Mouse (Mus musculus) layer of hippocampus, adult 11-12 months (tissue): Measurements from ENCODE around the gene Dhh.

ENCODE experiments used
- DNase-seq: peaks from one replicate; pipeline ENCODE4 v3.0.0; 2022; ENCODE audit warnings: low spot score

Dhh gene

DNA sequence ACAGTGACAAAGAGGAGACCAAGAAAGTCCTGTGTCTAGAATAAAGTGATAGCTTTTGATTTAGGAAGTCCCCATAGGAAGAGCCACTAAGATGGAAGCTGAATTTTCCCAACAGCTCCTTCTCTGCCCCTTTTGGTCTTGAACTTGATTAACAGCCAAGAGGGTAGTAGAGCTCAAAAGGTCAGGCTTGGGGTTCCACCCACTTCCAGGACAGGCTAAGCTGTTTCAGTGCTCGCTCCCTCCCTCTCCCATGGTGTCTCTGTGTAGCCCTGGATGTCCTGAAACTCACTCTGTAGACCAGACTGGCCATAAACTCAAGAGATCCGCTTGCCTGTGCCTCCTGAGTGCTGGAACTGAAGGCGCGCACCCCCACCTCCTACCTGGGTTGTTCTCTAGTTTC is 17.7 kb upstream of the Dhh start:
- no peak for DNase-seq

DNA sequence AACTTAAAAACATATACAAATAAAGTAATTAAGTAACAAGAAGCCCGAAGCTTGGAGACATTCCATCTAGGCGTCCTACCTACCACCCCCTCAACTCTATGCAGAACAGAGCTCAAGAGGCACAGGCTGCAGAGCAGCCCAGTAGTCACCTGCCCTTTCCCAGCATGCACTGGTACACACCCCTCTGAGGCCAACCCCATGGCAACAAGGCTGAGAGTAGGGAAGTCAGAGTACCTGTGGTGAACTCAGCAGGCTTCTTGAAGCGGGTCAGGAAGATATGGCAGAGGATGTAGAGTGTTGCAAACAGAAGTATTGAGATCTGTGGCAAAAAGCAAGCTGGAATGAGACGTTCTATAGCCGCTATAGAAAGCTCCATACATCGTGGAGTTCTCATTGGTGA is 16.6 kb upstream of the Dhh start:
- DNase-seq = no peak

- no peak for DNase-seq
Observed at GRCm38 (mm10) chr15:98904692-98905091, 6.4 kb upstream of the Dhh start.

- DNase-seq = no peak
Observed at GRCm38 (mm10) chr15:98902600-98902999, 4.3 kb upstream of the Dhh start.

- no peak for DNase-seq
Observed at GRCm38 (mm10) chr15:98901530-98901929, 3.2 kb upstream of the Dhh start.

- no peak for DNase-seq
Observed at GRCm38 (mm10) chr15:98897495-98897894, 845 bp downstream of the Dhh start.

DNA sequence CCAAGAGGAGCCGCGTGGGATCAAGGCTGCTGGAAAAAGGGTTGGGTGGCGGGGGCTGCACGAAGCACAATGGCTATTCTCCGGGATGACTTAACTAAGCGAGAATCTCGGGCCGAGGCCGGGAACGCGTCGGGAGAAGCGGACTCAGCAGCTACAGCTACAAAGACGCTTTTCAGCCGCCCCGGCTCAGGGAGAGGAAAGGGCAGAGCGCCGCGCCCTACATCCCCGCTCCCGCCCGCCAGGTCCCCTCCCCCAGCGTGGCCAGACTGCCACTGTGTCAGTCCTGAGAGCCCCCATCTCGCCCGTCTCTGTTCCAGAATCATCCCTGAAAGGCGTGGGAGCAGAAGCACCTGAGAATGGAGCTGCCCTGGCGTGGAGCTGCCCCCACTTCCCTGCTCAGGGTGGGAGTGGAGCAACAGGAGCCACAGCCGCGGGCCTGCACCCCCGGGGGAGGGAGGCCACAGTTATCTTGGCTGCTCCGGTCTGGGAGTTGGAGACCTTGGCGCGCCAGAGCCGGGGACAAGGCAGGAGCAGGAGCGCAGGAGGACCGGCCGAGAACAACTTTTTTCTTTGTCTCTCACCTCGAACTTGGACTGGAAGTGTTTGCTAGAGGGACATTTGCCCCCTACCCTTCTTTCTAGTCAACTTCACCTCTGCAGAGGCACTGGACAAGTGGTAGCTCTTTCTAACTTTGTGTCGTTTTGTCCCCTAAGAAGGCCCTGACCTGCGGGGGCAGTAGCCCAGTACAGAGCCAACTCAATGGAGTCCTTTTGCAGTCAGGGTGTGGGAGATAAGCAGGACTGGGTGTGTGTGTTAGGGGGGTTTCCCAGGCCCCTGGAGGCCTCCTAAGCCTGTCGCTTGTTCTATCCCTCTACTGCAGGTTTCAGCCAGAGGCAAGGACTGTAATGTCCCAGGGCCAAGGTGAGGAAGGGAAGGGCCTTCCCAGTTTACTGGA is 2.4 kb downstream of the Dhh start:
- no peak for DNase-seq

GRCm38 (mm10) chr15:98894746-98895634 is 3.4 kb downstream of the Dhh start:
- no peak for DNase-seq

GRCm38 (mm10) chr15:98893940-98894745 is 4.2 kb downstream of the Dhh start, which contains the start of gene Rhebl1:
Gene Rhebl1, minus strand, starts transcription at chr15:98894540.
- DNase-seq = peak; percentile 35

GRCm38 (mm10) chr15:98893036-98893435 is 5.3 kb downstream of the Dhh start:
- no peak for DNase-seq

DNA sequence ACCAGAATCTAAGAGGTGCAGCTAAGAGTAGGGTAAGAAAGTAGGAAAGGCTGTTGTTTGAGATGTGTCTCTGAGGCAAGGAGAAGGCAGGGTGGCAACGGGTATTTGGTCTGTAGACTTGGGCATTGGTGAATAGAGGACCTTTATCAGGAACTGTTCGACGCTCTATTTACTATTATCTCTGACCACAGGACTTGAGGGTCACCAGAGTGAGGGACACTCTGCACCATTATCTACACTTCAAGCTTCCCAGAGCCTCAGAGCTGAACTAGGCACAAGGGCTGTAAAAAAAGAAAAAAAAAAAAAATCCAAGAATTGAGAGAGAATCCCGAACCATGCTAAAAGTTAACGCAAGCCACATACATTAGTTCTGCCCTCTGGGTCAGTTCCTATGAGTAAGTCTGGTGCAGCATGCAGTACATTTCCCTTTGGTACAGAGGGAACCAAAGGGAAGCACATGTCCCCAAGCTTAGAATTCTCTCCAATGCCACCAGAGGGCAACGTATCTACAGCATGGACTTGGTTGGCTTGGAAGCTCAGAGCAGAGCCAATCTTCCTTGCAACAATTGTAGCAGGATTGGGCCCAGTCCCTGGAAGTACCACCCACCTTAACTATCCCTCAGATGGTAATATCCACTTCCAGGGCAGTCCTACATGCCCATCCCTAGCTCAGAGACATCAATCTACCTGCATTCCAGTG is 6.3 kb downstream of the Dhh start:
- peak; percentile 82 for DNase-seq

GRCm38 (mm10) chr15:98891198-98891742 is 7.1 kb downstream of the Dhh start:
- DNase-seq = no peak

- no peak for DNase-seq
Observed at GRCm38 (mm10) chr15:98887526-98887925, 10.8 kb downstream of the Dhh start.

GRCm38 (mm10) chr15:98886667-98887387 is 11.5 kb downstream of the Dhh start:
- DNase-seq = no peak

DNA sequence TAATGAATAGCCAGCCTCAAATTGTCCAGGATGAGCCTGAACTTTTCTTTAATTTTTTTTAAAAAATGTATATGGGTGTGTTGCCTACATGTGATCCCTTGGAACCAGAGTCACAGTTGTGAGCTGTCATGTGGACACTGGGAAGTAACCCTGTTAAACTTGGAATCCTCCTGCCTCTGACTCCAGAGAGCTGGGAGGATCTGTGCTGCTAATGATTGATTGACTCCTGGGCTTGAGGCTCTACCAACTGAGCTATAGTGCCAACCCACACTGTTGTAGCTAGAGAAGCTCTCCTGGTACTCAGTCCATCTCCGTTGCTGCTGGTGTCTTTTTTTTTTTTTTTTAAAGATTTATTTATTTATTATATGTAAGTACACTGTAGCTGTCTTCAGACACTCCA is 14.2 kb downstream of the Dhh start:
- DNase-seq = no peak

DNA sequence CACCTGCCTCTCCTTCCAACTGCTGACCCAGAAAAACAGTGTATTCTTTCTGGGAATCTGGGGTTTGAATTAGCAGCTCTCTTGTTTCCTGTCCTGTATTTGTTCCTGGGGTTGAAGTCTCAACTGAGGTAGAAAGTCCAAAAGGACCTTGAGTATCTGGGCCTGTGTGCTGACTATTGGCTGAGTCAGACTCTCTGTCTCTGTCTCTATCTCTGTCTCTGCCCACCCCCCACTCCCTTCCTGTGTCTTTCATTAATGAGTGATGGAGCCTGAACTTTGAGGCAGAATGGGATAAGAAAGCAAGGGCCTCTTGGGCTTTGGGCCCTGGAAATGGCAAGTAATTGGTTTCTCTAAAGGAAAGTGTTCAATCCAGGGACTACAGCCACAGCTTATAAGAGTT is 14.7 kb downstream of the Dhh start:
- no peak for DNase-seq

GRCm38 (mm10) chr15:98881656-98882008 is 16.7 kb downstream of the Dhh start:
- DNase-seq = no peak

DNA sequence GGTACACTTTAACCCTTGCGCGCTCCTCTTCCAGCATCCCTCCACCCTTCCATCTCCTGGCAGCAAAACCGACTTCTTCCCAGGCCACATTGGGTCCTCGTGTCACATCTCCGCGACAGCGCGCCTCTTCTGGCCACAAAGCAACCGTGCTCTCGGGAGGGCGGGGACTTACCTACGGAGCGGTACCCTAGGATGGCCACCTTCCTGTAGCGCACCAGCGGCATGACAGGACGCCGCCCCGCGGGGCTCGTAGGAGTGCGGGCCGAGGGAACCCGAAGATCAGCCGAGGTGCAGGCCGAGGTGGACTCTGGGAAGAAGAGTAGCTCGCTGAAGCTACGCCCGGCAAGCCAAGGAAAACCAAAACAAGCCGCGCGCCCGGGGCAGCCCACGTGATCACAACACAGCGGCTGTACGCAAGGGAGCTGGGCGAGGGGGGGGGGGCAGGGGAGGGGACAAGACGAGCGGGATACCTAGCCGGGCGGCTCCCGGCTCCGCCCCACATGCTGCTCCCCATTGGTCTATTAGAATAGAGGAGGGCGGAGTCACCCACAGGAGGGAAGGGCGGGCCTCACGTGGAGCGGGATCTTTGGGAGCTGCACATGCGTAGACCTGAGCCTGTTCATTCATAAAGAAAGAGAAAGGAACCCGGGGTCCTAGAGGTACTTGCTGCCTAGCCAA is 17.2 kb downstream of the Dhh start:
- DNase-seq = peak; percentile 93

DNA sequence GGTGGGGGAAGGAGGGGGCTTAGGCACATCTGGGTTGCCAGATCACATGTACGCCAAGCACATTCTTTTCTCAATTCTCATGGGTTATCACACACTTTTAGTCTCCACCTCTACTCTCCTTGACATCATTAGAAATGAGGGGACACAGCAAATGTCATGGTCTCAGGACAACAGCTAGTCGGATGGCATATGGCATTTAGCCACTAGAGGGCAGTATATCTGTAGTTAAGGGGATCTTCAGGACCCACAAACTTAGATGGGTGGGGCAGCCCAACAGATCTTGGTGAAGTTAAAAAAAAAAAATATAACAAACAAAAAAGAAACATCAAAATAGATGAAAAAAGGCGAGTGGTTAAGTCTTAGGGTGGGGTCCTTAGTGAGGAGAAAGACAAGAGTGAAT is 21.0 kb downstream of the Dhh start:
- DNase-seq = peak; percentile 79
